Mouse (Mus musculus) mouse embryonic stem cell (cell line): ENCODE results near the gene Pwp2.

ENCODE experiments used
- in situ Hi-C, 2 experiments: fragments of 300-500 bp; cut with MboI; formaldehyde crosslinking; loops; 1 replicate in 1 of 2; 3 replicates in 1 of 2; pipeline ENCODE4 v1.14.3; 2019 to 2020; ENCODE audit warnings: low sequenced_read_pairs in 2 of 2, low pct_unique_long_range_greater_than_20kb in 1 of 2, mixed read lengths in 1 of 2; ENCODE audit not compliant: unreplicated experiment in 1 of 2

Gene Pwp2

DNA sequence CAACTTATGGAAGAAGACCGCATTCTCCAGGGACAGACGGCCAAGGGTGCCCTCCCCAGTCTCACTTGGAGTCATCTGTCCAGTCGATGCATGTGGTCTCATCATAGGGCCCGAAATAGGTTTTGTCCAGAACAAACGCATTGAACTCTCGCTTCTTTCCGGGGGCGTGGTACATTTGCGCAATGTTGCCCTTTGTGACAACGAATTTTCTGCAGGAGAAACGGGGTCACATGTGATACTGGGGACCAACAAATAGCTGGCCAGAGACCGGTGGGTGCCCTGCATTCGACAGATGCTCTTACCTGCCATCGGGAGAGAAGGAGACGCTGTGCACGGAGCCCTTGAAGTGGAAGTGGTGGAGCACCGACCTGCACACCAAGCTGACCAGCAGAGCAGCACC lies 2.6 kb downstream of the Pwp2 start:
- in situ Hi-C loops, result no loop called here

DNA sequence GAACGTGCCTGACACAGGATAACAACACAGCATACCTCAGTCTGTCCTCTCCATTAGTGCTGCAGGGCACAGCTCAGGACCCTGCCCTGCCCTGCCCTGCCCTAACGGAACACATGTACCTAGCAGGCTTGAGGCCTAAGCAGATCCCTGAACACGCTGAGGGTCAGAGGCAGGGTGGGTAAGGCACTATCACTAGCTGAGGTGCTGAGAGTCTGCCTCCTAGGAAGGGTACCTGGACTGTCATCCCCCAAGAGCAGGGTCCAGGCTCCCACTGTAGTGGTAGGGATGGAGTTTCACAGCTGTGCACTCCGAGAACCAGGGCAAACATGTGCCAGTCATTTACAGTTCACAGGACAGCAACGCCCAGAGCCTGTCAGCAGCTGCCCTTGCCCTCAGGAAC lies 10.5 kb downstream of the Pwp2 start:
- in situ Hi-C loops, result no loop called here

DNA sequence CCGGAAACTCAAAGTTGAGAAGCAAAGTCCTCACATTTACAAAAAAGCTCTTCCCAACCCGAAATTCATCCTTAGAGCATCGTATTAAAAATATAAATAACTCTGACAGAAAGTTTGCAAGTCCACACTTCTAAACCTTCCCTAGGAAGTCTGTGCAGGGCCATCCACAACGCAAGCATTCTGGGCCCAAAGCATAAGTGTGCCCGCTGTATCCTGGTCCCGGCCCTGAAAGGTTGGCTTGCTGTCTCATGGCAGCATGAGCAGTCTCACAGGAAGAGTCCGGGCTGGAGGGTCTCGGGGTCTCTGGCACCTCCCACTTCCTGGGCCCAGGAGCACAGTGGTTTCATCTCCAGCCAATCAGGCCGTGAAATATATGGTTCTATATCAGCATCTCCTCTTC lies 13.4 kb downstream of the Pwp2 start:
- in situ Hi-C loops, result no loop called here

DNA sequence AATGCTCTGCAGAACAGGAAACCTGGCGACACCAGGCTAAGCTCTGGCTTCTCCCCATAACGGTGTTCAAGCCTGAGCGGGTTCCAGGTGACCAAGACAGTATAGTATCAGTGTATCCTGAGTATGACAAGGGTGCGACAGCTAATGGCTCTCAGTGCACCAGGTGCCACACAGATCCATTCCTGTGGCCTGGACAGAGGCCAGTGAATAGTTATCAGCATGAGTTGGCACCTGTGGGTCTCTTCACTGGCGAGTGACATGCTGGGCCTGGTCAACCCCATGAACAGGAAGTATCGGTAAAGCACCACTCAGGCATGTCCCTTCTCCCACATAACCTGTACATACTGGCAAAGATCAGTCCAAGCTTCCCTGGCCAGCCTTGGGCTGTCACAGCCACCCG lies 13.9 kb downstream of the Pwp2 start:
- in situ Hi-C loops, result no loop called here

DNA sequence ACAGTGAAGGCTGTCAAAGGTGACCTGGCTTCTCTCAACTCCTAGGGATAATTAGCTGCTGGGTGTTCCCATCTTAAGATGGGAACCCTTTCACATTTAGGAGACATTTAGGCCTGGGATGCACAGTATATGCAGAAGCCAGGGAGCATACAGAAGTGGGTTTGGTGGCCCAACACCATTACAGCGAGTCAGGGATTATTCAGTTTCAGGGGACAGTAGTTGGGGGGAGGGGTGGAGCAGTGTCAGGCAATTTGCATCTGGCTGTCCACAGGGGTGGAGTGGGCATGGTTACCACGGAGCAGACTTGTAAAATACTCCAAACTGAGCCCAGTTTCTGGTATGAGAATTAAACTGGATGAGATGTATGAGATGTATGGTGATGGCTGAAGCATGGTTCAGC lies 14.5 kb downstream of the Pwp2 start:
- in situ Hi-C loops, result no loop called here

- in situ Hi-C loops, result loop anchor here (10.0 kb wide), 2 partner anchors 155 to 165 kb away; partner anchors contain the start of gene Pfkl (in 1 of the 2)
These were observed 15.5 kb downstream of the Pwp2 start, which contains the start of gene D10Jhu81e for GRCm38 (mm10) chr10:78169281-78170042. D10Jhu81e (minus strand) TSS chr10:78169782.

GRCm38 (mm10) chr10:78168792-78169191 lies 16.2 kb downstream of the Pwp2 start:
- in situ Hi-C loops, result loop anchor here (10.0 kb wide), 2 partner anchors 154 to 164 kb away; partner anchors contain the start of gene Pfkl (in 1 of the 2)

DNA sequence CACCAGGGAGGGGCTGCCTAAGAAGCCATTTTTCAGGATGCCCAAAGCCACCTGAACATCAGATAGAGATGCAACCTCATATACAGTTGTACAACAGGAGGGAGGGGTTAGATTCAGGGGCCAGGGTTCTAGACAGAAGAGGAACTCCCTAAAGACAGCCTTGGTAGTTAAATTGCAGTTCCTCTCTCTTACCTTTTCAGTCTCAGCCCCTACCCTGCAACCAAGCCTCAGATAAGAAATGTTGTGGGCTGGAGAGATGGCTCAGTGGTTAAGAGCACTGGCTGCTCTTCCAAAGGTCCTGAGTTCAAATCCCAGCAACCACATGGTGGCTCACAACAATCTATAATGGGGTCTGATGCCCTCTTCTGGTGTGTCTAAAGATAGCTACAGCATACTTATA lies 17.2 kb downstream of the Pwp2 start:
- in situ Hi-C loops, result loop anchor here (10.0 kb wide), 2 partner anchors 153 to 163 kb away; partner anchors contain the start of gene Pfkl (in 1 of the 2)

DNA sequence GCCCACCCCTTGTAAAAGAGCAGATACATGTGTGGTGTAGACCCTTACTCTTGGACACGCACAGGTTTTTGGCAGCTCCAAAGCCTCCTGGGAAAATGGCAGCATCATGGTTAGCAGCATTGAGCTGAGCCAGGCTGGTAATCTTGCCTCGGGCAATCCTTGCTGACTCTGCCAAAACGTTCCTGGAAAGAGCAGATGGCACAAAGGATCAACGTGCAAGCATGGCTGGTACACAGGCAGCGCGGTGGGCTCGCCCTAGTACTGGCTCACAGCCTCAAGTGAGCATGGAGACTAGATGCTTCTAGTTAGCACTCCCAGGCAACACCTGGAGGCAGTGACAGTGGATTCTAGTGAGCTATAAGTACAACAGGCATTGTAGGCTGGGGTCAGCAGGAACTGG lies 17.6 kb downstream of the Pwp2 start:
- in situ Hi-C loops, result loop anchor here (10.0 kb wide), 2 partner anchors 153 to 163 kb away; partner anchors contain the start of gene Pfkl (in 1 of the 2)

DNA sequence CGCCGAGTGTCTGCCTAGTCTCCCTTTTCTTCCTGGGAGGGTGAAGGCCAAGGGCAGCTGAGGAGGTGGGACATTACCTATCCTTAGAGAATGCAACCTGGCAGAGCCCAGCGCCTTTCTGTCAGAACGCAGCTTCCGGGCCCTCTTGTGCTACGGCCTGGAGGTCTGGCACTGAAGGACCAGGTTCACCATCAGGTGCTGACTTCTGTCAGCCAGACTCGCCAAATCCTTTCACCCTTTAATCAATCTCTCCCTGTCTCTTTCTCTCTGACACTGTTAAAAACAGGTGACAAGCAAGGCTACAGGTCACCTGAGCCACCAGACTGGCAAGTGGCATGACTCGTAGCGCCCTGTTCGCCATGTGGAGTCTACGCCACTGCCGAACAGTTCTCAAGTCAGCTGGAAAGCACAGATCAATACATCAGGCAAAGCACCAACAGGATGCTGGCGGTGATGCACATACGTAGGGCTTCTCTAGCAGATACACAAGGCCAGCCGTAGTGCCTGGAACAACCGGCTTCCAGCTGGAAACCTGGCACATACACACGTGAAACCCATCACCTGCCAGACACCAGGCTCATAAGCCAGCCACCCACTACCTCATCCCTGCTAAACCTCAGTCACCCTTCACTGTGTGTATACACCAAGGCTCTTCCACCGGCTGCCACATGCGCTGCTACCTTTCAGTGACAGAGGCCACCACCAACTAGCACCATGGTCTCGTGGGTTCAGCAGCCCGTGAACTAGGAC lies 19.5 kb downstream of the Pwp2 start:
- in situ Hi-C loops, result loop anchor here (10.0 kb wide), 2 partner anchors 151 to 161 kb away; partner anchors contain the start of gene Pfkl (in 1 of the 2)

GRCm38 (mm10) chr10:78164786-78165185 lies 20.2 kb downstream of the Pwp2 start:
- in situ Hi-C loops, result loop anchor here (5.0 to 10.0 kb wide), 3 partner anchors 132 to 160 kb away; partner anchors contain the start of gene Pfkl (in 1 of the 2)

DNA sequence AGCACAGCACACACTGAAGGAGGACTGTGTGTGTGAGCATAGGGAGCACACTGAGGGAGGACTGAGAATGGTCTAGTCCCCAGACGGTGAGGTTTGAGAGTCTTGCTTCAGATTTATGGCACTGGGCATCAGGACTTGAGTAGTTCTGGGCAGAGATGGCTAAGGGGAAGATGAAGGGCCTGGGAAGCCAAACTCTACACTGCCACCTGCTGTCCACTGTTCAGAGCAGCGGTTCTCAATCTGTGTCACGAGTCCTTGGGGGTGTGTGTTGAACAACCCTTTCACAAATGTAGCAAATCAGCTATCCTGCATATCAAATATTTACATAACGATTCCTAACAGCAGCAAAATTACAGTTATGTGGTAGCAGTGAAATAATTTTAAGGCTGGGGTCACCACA lies 21.0 kb downstream of the Pwp2 start:
- in situ Hi-C loops, result loop anchor here (5.0 to 10.0 kb wide), 3 partner anchors 132 to 159 kb away; partner anchors contain the start of gene Pfkl (in 1 of the 2)

DNA sequence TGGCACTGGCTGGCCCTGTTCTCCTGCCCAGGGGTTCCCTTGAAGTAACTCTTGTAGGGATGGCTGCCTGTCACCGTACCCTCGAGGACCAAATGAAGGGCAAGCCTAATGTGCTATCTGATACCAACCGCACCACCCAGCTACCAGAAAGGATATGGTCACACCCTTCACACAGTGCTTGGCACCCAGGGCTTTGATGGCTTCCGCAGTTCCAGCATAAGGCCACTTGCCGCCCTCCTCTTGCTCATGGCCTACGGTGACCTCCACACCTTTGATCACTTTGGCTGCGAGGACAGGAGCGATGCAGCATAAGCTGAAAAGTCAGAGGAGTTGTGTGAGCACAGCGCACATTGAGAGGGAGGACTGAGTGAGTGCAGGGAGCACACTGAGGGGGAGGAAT lies 21.7 kb downstream of the Pwp2 start:
- in situ Hi-C loops, result loop anchor here (5.0 to 10.0 kb wide), 3 partner anchors 131 to 158 kb away; partner anchors contain the start of gene Pfkl (in 1 of the 2)

DNA sequence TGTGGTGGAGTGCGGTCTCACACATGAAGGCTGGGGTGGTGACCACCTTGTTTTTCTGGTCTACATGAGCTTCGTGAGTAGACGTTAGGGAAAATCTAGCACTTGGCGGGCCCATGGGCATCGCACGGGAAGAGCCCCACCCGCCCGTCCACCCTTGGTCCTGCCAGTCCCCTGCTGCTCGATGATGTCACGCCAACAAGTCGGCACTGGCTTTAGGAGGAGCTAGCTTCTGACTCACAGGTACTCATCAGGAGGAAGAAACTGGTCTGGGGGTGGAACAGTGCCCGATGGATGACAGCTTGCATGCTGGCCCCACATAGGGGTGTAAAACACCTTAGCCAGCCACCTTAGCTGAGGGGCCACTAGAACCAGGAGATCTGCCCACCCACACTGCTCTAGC lies 22.3 kb downstream of the Pwp2 start:
- in situ Hi-C loops, result loop anchor here (5.0 to 10.0 kb wide), 3 partner anchors 130 to 158 kb away; partner anchors contain the start of gene Pfkl (in 1 of the 2)

DNA sequence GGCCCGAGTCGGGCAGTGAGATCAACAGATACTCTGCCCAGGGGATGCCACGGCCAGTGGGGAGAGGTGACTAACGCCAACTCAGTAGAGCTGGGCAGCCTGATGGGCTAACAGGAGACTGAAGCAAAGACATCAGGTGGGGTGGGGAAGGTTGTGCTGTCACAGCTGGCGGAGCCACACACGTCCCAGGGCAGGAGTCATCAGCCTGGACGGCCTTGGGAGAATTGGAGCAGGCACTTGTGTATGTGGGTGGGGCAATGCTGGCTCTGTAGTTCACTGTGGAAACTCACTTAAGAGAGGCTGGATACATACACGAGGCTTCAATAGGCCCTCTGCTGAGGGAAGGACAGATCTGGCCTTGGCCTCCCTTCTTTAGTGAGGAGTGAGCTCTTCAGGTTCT lies 23.9 kb downstream of the Pwp2 start:
- in situ Hi-C loops, result loop anchor here (5.0 to 10.0 kb wide), 3 partner anchors 129 to 156 kb away; partner anchors contain the start of gene Pfkl (in 1 of the 2)

- in situ Hi-C loops, result loop anchor here (5.0 to 10.0 kb wide), 3 partner anchors 128 to 156 kb away; partner anchors contain the start of gene Pfkl (in 1 of the 2)
These were observed 24.4 kb downstream of the Pwp2 start for GRCm38 (mm10) chr10:78160369-78161095.

DNA sequence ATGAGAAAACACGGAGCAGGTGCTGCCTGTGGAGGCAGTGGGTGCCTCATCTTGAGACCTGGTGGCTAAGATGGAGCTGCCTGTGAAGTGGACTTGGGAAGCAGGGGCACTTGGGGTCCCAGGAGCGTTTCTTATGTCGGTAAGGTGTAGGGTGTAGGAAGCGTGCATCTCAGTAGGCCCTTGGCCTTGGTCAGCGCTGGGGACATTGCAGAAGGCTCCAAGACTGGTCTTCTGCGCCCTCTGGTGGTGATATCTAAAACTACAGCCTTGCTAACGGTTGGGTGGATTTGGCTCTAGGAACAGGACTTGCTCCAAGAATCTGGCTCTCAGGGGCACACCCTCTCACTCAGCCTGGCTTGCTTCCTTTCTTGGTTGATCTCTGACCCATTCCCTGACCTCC lies 25.0 kb downstream of the Pwp2 start:
- in situ Hi-C loops, result loop anchor here (5.0 to 10.0 kb wide), 3 partner anchors 128 to 155 kb away; partner anchors contain the start of gene Pfkl (in 1 of the 2)

- in situ Hi-C loops, result no loop called here
These were observed 25.6 kb downstream of the Pwp2 start for GRCm38 (mm10) chr10:78159252-78159878.
